9 mouse cellular contexts compared by ENCODE assay signal in genomic region chr10:88056950-88057649, GRCm38 (mm10). TPM values are rescaled to one million over a fixed set of nuclear protein-coding genes. Genes with fewer than 3 reads are reported as not detected.
DNase-seq lines count a peak whose midpoint lies in the region; TF ChIP-seq lines count a peak whose summit lies in the region.
"Had no signal": no experiment of that assay in that cellular context is flagged by ENCODE, and none has a peak within 500 bp of the region (broad histone marks: within the 10 kb centered on the region; RNA-seq: fewer than 3 reads in every experiment).

No protein-coding gene starts in this region.

- WGBS in liver, adult 2 months, result 41% methylated on average over 14 of the region's 14 CpGs

- TF ChIP-seq POLR2A in liver, adult 2 months (IDR thresholded peaks at IDR 0.05; ENCODE audit: extremely low read depth, insufficient read depth, low read length), result no peak

- no peaks in the 10 kb centered on the region for H3K27me3 ChIP-seq in liver, adult 2 months (ENCODE audit: control insufficient read depth, insufficient read depth, low read length)

- H3K79me2 ChIP-seq in liver, adult 2 months (ENCODE audit: control insufficient read depth, insufficient read depth, low read length), result no peaks in the 10 kb centered on the region

- no peaks in the 10 kb centered on the region for H3K36me3 ChIP-seq in liver, adult 2 months (ENCODE audit: control insufficient read depth, insufficient read depth, low read length)

- no peak overlapping the region for H3K4me3 ChIP-seq in liver, adult 2 months (ENCODE audit: insufficient read depth, low read depth, low read length)

- no peak overlapping the region for H3K9ac ChIP-seq in liver, adult 2 months (ENCODE audit: low read depth, low read length)

- TF ChIP-seq CTCF in liver, adult 2 months (IDR thresholded peaks at IDR 0.05; ENCODE audit: low read depth, low read length), result peak; percentile 54

- intact Hi-C loops in left cerebral cortex, postnatal 10 days (cut with DNase I), result no loop called here

- peak; percentile 83 for DNase-seq in liver, adult 2 months (ENCODE audit: extremely low read depth, low read depth, low spot score)
- no peak for DNase-seq in liver
- peak; percentile 6 to 7 for DNase-seq in frontal cortex, postnatal 25 days (ENCODE audit: low spot score in 2 of 2)
- peak; percentile 18 to 23 for DNase-seq in left cerebral cortex, postnatal 10 days (ENCODE audit: extremely low spot score in 1 of 2, low spot score in 2 of 2)
- DNase-seq in right cerebral cortex, postnatal 4 days, result peak; percentile 33
- no peak for DNase-seq in kidney, adult 9 months
- no peak for DNase-seq in cerebellum, adult 18-20 months
- no peak for DNase-seq in urinary bladder, adult 18-20 months (ENCODE audit: low spot score in 2 of 2)

- no peak overlapping the region for H3K27ac ChIP-seq in liver, adult 2 months (replicated peaks; ENCODE audit: insufficient read depth, low read depth, low read length)
- H3K27ac ChIP-seq: macrophage had no signal

- peaks cover 2% of the 10 kb centered on the region; the same call in 1 of the 2 replicates for H3K4me1 ChIP-seq in liver, adult 2 months (ENCODE audit: control insufficient read depth, insufficient read depth, low read length)

RNA-seq across cellular contexts. Expression of gene Pmch, which starts 33.8 kb away (rescaled TPM):
- total RNA-seq in liver, adult 2 months (2014; rRNA removed), result not detected in 2 replicates
- not detected in 2 replicates for polyA plus RNA-seq in liver, adult 2 months (2012; rRNA removed)
- total RNA-seq in left cerebral cortex, postnatal 10 days (2021), result not detected
- polyA plus RNA-seq: macrophage had no signal

Comparison
In these comparisons a context has a peak if more than half of its experiments do, and no peak if none do; other contexts are left out.
1. DNase-seq: peak in liver, adult 2 months (single experiment), frontal cortex, postnatal 25 days (2 of 2), left cerebral cortex, postnatal 10 days (2 of 2) and right cerebral cortex, postnatal 4 days (single experiment); none in liver (single experiment), kidney, adult 9 months (single experiment), cerebellum, adult 18-20 months (0 of 2) and urinary bladder, adult 18-20 months (0 of 2).